Mouse (Mus musculus) liver, embryonic 14.5 days (tissue): ENCODE data around the gene Iah1.

Source experiments
- CTCF ChIP-seq: IDR thresholded peaks from 2 replicates; pipeline ENCODE4 v1.5.1; 2016; ENCODE audit warnings: antibody characterized with exemption, low read depth, control low read depth
- EP300 ChIP-seq: IDR thresholded peaks from 2 replicates; pipeline ENCODE4 v1.6.1; 2016; ENCODE audit warnings: antibody characterized with exemption, low read depth

GRCm38 (mm10) chr12:21337171-21337570 is 21.0 kb downstream of the Iah1 start:
- TF ChIP-seq EP300 (no peak), CTCF (no peak)
